8 mouse cellular contexts compared by ENCODE assay signal in genomic region chr7:34911919-34912897, GRCm38 (mm10). TPM values are rescaled to one million over a fixed set of nuclear protein-coding genes. Genes with fewer than 3 reads are reported as not detected.
DNase-seq lines count a peak whose midpoint lies in the region; ATAC-seq and TF ChIP-seq lines count a peak whose summit lies in the region.

TSS of gene Pepd (plus strand) at chr7:34912379.

- H3K27me3 ChIP-seq in forebrain, embryonic 13.5 days = peaks cover 2% of the 10 kb centered on the region; the same call in 1 of the 2 replicates

- peak within 1 kb of the TSS; percentile 63 for H3K4me3 ChIP-seq in forebrain, embryonic 13.5 days
- H3K4me3 ChIP-seq in lung, adult 2 months (replicated peaks; ENCODE audit: extremely low read depth, low read depth, low read length) = peak within 1 kb of the TSS; percentile 87

- peak; percentile 89 for ATAC-seq in cerebellum, adult (ENCODE audit: insufficient number of reproducible peaks, low FRiP score, low TSS enrichment)
- ATAC-seq in forebrain, embryonic 13.5 days = peak; percentile 97
- peak; percentile 77 for ATAC-seq in neutrophil, adult 5-6 weeks (ENCODE audit: extremely low read depth, insufficient number of reproducible peaks, low FRiP score, poor library complexity, severe bottlenecking)

- H3K4me2 ChIP-seq in forebrain, embryonic 13.5 days = peak within 1 kb of the TSS; percentile 93

- H3K9ac ChIP-seq in forebrain, embryonic 13.5 days = peak within 1 kb of the TSS; percentile 72

- peaks cover 16% of the 10 kb centered on the region for H3K4me1 ChIP-seq in forebrain, embryonic 13.5 days
- peaks cover 4% of the 10 kb centered on the region; the same call in 1 of the 2 replicates for H3K4me1 ChIP-seq in lung, adult 2 months (ENCODE audit: control insufficient read depth, insufficient read depth, low read length)

- TF ChIP-seq CTCF in lung, adult 2 months (IDR thresholded peaks at IDR 0.05; ENCODE audit: insufficient read depth, low read length) = no peak

- no peak within 1 kb of the TSS; the same call in 1 of the 2 replicates for H3K27ac ChIP-seq in forebrain, embryonic 13.5 days

- intact Hi-C loops in heart, postnatal 10 days (cut with DNase I) = no loop called here

- 7% methylated on average over 44 of the region's 44 CpGs for WGBS in forebrain, embryonic 13.5 days
- WGBS in large intestine, adult 2 months = 6% methylated on average over 44 of the region's 44 CpGs
- 6% methylated on average over 44 of the region's 44 CpGs for WGBS in lung, adult 2 months

- TF ChIP-seq POLR2A in lung, adult 2 months (IDR thresholded peaks at IDR 0.05; ENCODE audit: borderline replicate concordance, extremely low read depth, low read depth, low read length) = peak; percentile 89; the same call in 1 of the 2 replicates

- peak; percentile 81 for DNase-seq in ES-CJ7 (ENCODE audit: low read depth, low spot score)
- DNase-seq in heart, postnatal 10 days = peak; percentile 85 to 90
- peak; percentile 76 for DNase-seq in large intestine, adult 2 months (ENCODE audit: low read depth, low spot score)
- peak; percentile 77 for DNase-seq in lung, adult 2 months
- DNase-seq in thymus, adult 18-20 months = peak; percentile 52 to 63

- H3K36me3 ChIP-seq in forebrain, embryonic 13.5 days (ENCODE audit: poor library complexity, severe bottlenecking) = no peaks in the 10 kb centered on the region

- 0 out of 2 replicates have a peak, but pooled peaks cover 4% of the 10 kb centered on the region for H3K9me3 ChIP-seq in forebrain, embryonic 13.5 days (replicated peaks)

RNA-seq across cellular contexts. Expression of gene Pepd, which starts in this region (rescaled TPM):
- 46.5 and 52.1 TPM in 2 replicates for polyA plus RNA-seq in forebrain, embryonic 13.5 days (2015; fragmentation: Nextera tagmentation; extraction: Ambion mirVana)
- total RNA-seq in heart, postnatal 10 days (2021) = 10 to 100 TPM; 26.3 to 27.6 TPM
- polyA plus RNA-seq in large intestine, adult 2 months (2012; rRNA removed) = 317 and 681 TPM in 2 replicates
- 53.3 and 61.5 TPM in 2 replicates for polyA plus RNA-seq in lung, adult 2 months (2012; rRNA removed)
- 20.4 and 21.9 TPM in 2 replicates for total RNA-seq in neutrophil, adult 5-6 weeks (2017)
